11 mouse cellular contexts compared by ENCODE assay signal in genomic region chr4:55860055-55860454, GRCm38 (mm10).
"Had no signal": no experiment of that assay in that cellular context is flagged by ENCODE, and none has a peak within 500 bp of the region (broad histone marks: within the 10 kb centered on the region; RNA-seq: fewer than 3 reads in every experiment).

No protein-coding gene starts in this region.

- H3K27me3 ChIP-seq: limb, embryonic 15.5 days; liver, embryonic 12.5 days had no signal

- ATAC-seq: liver, embryonic 12.5 days had no signal

- H3K9me3 ChIP-seq: limb, embryonic 15.5 days; liver, embryonic 12.5 days; midbrain, embryonic 10.5 days had no signal

- H3K27ac ChIP-seq: left cerebral cortex, adult 2 months; limb, embryonic 15.5 days; liver, embryonic 12.5 days; midbrain, embryonic 10.5 days had no signal

- H3K9ac ChIP-seq: limb, embryonic 15.5 days; liver, embryonic 12.5 days; lung, embryonic 14.5 days had no signal

- H3K4me1 ChIP-seq: limb, embryonic 15.5 days; liver, embryonic 12.5 days; midbrain, embryonic 10.5 days had no signal

- H3K4me3 ChIP-seq: left cerebral cortex, adult 2 months; limb, embryonic 15.5 days; liver, embryonic 12.5 days; midbrain, embryonic 10.5 days had no signal

- H3K4me2 ChIP-seq: limb, embryonic 15.5 days; liver, embryonic 12.5 days; lung, embryonic 14.5 days had no signal

- H3K36me3 ChIP-seq: limb, embryonic 15.5 days; liver, embryonic 12.5 days; midbrain, embryonic 10.5 days had no signal

- DNase-seq: kidney, adult 8-10 months; kidney, postnatal 25 days; lung, embryonic 14.5 days; lung, postnatal 10 days; midbrain, embryonic 14.5 days; thymus, adult 18-20 months; thymus, postnatal 36 days had no signal
